Mouse (Mus musculus) heart, adult 2 months (tissue): ENCODE data around the gene Dzip1l.

Experiments
- CTCF ChIP-seq: fragments of 200-600 bp; IDR thresholded peaks from 2 replicates; pipeline ENCODE4 v1.8.1; 2022; ENCODE audit warnings: antibody characterized with exemption, mild to moderate bottlenecking, moderate library complexity
- EP300 ChIP-seq: fragments of 200-500 bp; IDR thresholded peaks from 2 replicates; pipeline ENCODE4 v1.6.1; 2011; ENCODE audit warnings: low read depth, low read length, control low read depth; ENCODE audit not compliant: insufficient read depth
- POLR2A ChIP-seq: fragments of 200-500 bp; IDR thresholded peaks from 2 replicates; pipeline ENCODE4 v1.6.1; 2011; ENCODE audit warnings: mild to moderate bottlenecking, low read depth, low read length, control low read depth; ENCODE audit not compliant: insufficient read depth

DNA sequence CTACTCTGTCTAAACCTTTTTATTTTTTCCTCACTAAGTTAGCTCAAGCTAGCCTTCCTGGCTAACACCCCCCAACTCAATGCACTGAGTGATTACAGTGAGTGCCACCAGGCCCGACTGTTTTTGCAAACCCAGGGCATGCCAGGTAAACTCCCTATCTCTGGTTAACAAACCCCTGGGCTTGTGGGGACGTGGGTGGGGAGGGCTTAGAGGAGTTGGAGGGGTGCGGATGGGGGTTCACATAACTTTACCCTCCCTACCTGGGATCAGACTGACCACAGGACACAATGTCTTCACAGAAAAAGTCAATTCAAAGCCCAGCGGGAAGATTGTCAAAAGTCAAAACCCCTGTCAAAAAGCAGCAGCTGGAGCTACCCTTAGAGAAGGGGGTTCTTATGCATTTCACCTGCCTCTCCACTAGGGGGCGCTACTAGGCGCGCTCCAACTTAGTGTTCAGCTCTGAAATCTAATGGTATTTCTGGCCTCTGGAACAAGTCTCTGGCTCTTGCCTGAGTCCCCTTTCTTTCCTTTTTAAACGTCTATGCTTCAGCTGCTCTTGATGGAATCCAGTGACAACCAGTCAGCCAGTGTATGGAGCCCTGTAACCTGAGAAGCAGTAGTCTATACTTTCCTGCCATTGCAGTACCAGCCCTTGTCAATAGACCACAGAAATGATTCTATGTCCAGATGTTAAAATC lies 41.6 kb upstream of the Dzip1l start:
- TF ChIP-seq EP300 (no peak), CTCF (no peak; the same call in 1 of the 2 replicates), POLR2A (no peak)
